Mouse (Mus musculus) embryonic facial prominence, embryonic 14.5 days (tissue): Measurements from ENCODE around the gene Klhl22. TPM values are rescaled to one million over a fixed set of nuclear protein-coding genes. Genes with fewer than 3 reads are reported as not detected.

Experiments used
- ATAC-seq: fragments of 200-750 bp; cut with Nextera tagmentation; 2 replicates; pipeline ENCODE4 v1.8.0; 2017; ENCODE audit warnings: low read depth, moderate number of reproducible peaks, moderate TSS enrichment
- DNase-seq: peaks from one replicate; pipeline ENCODE4 v3.0.0-alpha.2; 2015; ENCODE audit warnings: low spot score
- H3K27ac ChIP-seq: fragments of 300-500 bp; sonication (generic); replicated peaks from 2 replicates; pipeline ENCODE4 v1.5.1; 2014; ENCODE audit warnings: low read depth, mild to moderate bottlenecking, low read length, moderate library complexity
- H3K27me3 ChIP-seq: fragments of 300-500 bp; sonication (generic); replicated peaks from 2 replicates; pipeline ENCODE4 v1.6.1; 2014; ENCODE audit warnings: low read length; ENCODE audit not compliant: control insufficient read depth, insufficient read depth
- H3K36me3 ChIP-seq: fragments of 300-500 bp; sonication (generic); 2 replicates; pipeline ENCODE4 v1.6.1; 2014; ENCODE audit warnings: low read length, mixed read lengths; ENCODE audit not compliant: control insufficient read depth, insufficient read depth
- H3K4me1 ChIP-seq: fragments of 300-500 bp; sonication (generic); 2 replicates; pipeline ENCODE4 v1.6.1; 2014; ENCODE audit warnings: antibody characterized with exemption, low read length; ENCODE audit not compliant: control insufficient read depth, insufficient read depth
- H3K4me2 ChIP-seq: fragments of 300-500 bp; sonication (generic); 2 replicates; pipeline ENCODE4 v1.6.1; 2014; ENCODE audit warnings: low read depth, mild to moderate bottlenecking, low read length, moderate library complexity, mixed read lengths
- H3K4me3 ChIP-seq: fragments of 300-500 bp; sonication (generic); 2 replicates; pipeline ENCODE4 v1.5.1; 2014; ENCODE audit warnings: low read depth, mild to moderate bottlenecking, low read length
- H3K9ac ChIP-seq: fragments of 300-500 bp; sonication (generic); 2 replicates; pipeline ENCODE4 v1.6.1; 2014; ENCODE audit warnings: low read depth, mild to moderate bottlenecking, low read length, moderate library complexity, mixed read lengths
- H3K9me3 ChIP-seq: fragments of 300-500 bp; sonication (generic); 2 replicates; pipeline ENCODE4 v1.6.1; 2016; ENCODE audit warnings: low read length; ENCODE audit not compliant: control insufficient read depth
- WGBS: fragments of 180-500 bp; shearing (Covaris S2); extraction: QIAGEN DNeasy Blood & Tissue Kit; methylation state at CpG from one replicate; pipeline ENCODE4 v1.1.7; 2014; 5-methylcytosine and 5-hydroxymethylcytosine counted together
- polyA plus RNA-seq: library from polyadenylated mRNA; unstranded; fragments of >200 nt; fragmentation: Nextera tagmentation; extraction: Ambion mirVana; gene quantifications from 2 replicates; pipeline ENCODE4 v1.2.1, GENCODE M21; 2014

Klhl22 gene
- polyA plus RNA-seq, 1 experiment from 2014 or later = 77.1 TPM

- Histone ChIP-seq H3K27ac (peak overlapping the region; percentile 33; the same call in 1 of the 2 replicates), H3K9me3 (peaks cover 5% of the 10 kb centered on the region; the same call in 1 of the 2 replicates), H3K36me3 (no peaks in the 10 kb centered on the region), H3K4me2 (no peak overlapping the region), H3K4me1 (no peaks in the 10 kb centered on the region), H3K9ac (no peak overlapping the region), H3K4me3 (no peak overlapping the region), H3K27me3 (no peaks in the 10 kb centered on the region)
- WGBS = 43% methylated on average over 4 of the region's 4 CpGs
- ATAC-seq (no peak), DNase-seq (no peak)
These were observed 16.1 kb upstream of the Klhl22 start for GRCm38 (mm10) chr16:17743279-17743678.

- DNase-seq (no peak), ATAC-seq (peak; percentile 47; the same call in 1 of the 2 replicates)
- WGBS = 8% methylated on average over 1 of the region's 1 CpGs
- Histone ChIP-seq H3K4me1 (no peaks in the 10 kb centered on the region), H3K36me3 (no peaks in the 10 kb centered on the region), H3K9ac (no peak overlapping the region), H3K9me3 (peaks cover 5% of the 10 kb centered on the region; the same call in 1 of the 2 replicates), H3K27me3 (no peaks in the 10 kb centered on the region), H3K27ac (no peak overlapping the region), H3K4me3 (no peak overlapping the region), H3K4me2 (no peak overlapping the region)
These were observed 14.9 kb upstream of the Klhl22 start for GRCm38 (mm10) chr16:17744536-17744935.

- WGBS = 79% methylated on average over 2 of the region's 2 CpGs
These were observed 14.4 kb upstream of the Klhl22 start for GRCm38 (mm10) chr16:17745067-17745466.

GRCm38 (mm10) chr16:17753001-17753400 is 6.4 kb upstream of the Klhl22 start:
- peak overlapping the region; percentile 56 for H3K27ac ChIP-seq
- WGBS = 17% methylated on average over 3 of the region's 3 CpGs
- ATAC-seq = peak; percentile 91

More at GRCm38 (mm10) chr16:17745067-17745466, 14.4 kb upstream of the Klhl22 start:
- Histone ChIP-seq H3K36me3 (no peaks in the 10 kb centered on the region), H3K27ac (no peak overlapping the region), H3K9ac (no peak overlapping the region), H3K4me3 (no peak overlapping the region), H3K4me2 (no peak overlapping the region), H3K27me3 (no peaks in the 10 kb centered on the region), H3K9me3 (peaks cover 5% of the 10 kb centered on the region; the same call in 1 of the 2 replicates), H3K4me1 (no peaks in the 10 kb centered on the region)
- DNase-seq (no peak), ATAC-seq (no peak)

GRCm38 (mm10) chr16:17753686-17754085 is 5.7 kb upstream of the Klhl22 start:
- no peak for DNase-seq
- Histone ChIP-seq H3K4me2 (no peak overlapping the region), H3K9me3 (no peaks in the 10 kb centered on the region), H3K27ac (peak overlapping the region; percentile 56), H3K9ac (no peak overlapping the region), H3K36me3 (no peaks in the 10 kb centered on the region), H3K4me1 (0 out of 2 replicates have a peak, but pooled peaks cover 1% of the 10 kb centered on the region), H3K27me3 (no peaks in the 10 kb centered on the region), H3K4me3 (no peak overlapping the region)
- 36% methylated on average over 1 of the region's 1 CpGs for WGBS
- ATAC-seq = no peak

More at GRCm38 (mm10) chr16:17753001-17753400, 6.4 kb upstream of the Klhl22 start:
- H3K27me3 ChIP-seq = no peaks in the 10 kb centered on the region
- no peaks in the 10 kb centered on the region for H3K36me3 ChIP-seq
- no peak overlapping the region for H3K4me3 ChIP-seq
- no peak overlapping the region for H3K9ac ChIP-seq
- no peak overlapping the region for H3K4me2 ChIP-seq
- no peaks in the 10 kb centered on the region for H3K9me3 ChIP-seq
- H3K4me1 ChIP-seq = no peaks in the 10 kb centered on the region
- DNase-seq = peak; percentile 88

GRCm38 (mm10) chr16:17757756-17758155 is 1.7 kb upstream of the Klhl22 start:
- ATAC-seq = no peak
- Histone ChIP-seq H3K4me1 (peaks cover 25% of the 10 kb centered on the region), H3K9me3 (no peaks in the 10 kb centered on the region), H3K27ac (no peak overlapping the region), H3K4me2 (no peak overlapping the region), H3K36me3 (0 out of 2 replicates have a peak, but pooled peaks cover 13% of the 10 kb centered on the region), H3K27me3 (no peaks in the 10 kb centered on the region), H3K9ac (no peak overlapping the region), H3K4me3 (no peak overlapping the region)
- WGBS = 96% methylated on average over 1 of the region's 1 CpGs
- DNase-seq = no peak

GRCm38 (mm10) chr16:17758902-17759301 is 516 bp upstream of the Klhl22 start:
- H3K4me1 ChIP-seq = peaks cover 25% of the 10 kb centered on the region
- ATAC-seq (peak; percentile 7; the same call in 1 of the 2 replicates), DNase-seq (no peak)
- H3K27me3 ChIP-seq = no peaks in the 10 kb centered on the region
- 47% methylated on average over 9 of the region's 9 CpGs for WGBS
- no peaks in the 10 kb centered on the region for H3K9me3 ChIP-seq
- peak overlapping the region; percentile 95 for H3K9ac ChIP-seq
- peak overlapping the region; percentile 86 for H3K4me3 ChIP-seq
- H3K27ac ChIP-seq = no peak overlapping the region
- 0 out of 2 replicates have a peak, but pooled peaks cover 13% of the 10 kb centered on the region for H3K36me3 ChIP-seq
- peak overlapping the region; percentile 82 for H3K4me2 ChIP-seq

GRCm38 (mm10) chr16:17759813-17760321 is 449 bp downstream of the Klhl22 start:
- Histone ChIP-seq H3K9ac (peak overlapping the region; percentile 95), H3K4me2 (peak overlapping the region; percentile 82), H3K27me3 (no peaks in the 10 kb centered on the region), H3K27ac (peak overlapping the region; percentile 85), H3K36me3 (peaks cover 21% of the 10 kb centered on the region; the same call in 1 of the 2 replicates), H3K4me3 (peak overlapping the region; percentile 86), H3K4me1 (peaks cover 25% of the 10 kb centered on the region), H3K9me3 (no peaks in the 10 kb centered on the region)
- peak; percentile 48 for ATAC-seq
- DNase-seq = peak; percentile 48
- under 1% methylated on average over 29 of the region's 54 CpGs for WGBS

- Histone ChIP-seq H3K27ac (no peak overlapping the region), H3K4me3 (peak overlapping the region; percentile 86), H3K4me1 (peaks cover 25% of the 10 kb centered on the region), H3K27me3 (no peaks in the 10 kb centered on the region), H3K36me3 (peaks cover 29% of the 10 kb centered on the region), H3K9ac (peak overlapping the region; percentile 95), H3K9me3 (no peaks in the 10 kb centered on the region), H3K4me2 (peak overlapping the region; percentile 82)
- DNase-seq = peak; percentile 57
- no peak for ATAC-seq
- whole genome bisulfite sequencing = 27% methylated on average over 8 of the region's 8 CpGs
These were observed 1.2 kb downstream of the Klhl22 start for GRCm38 (mm10) chr16:17760657-17761056.
